Mouse (Mus musculus): ENCODE results near the gene Ppdpf. TPM values are rescaled to one million over a fixed set of nuclear protein-coding genes. Genes with fewer than 3 reads are reported as not detected.
A peak's percentile ranks its signal among the peaks of the same experiment; 100 is the strongest.

Gene Ppdpf
- polyA plus RNA-seq, 1 experiment from 2014 or later = 303 TPM

- 62% methylated on average over 6 of the region's 6 CpGs for WGBS
- Histone ChIP-seq H3K4me3 (ENCODE audit: low read length) (no peak overlapping the region), H3K4me1 (replicated peaks; ENCODE audit: control insufficient read depth, insufficient read depth, low read length) (peaks cover 10% of the 10 kb centered on the region; the same call in 1 of the 2 replicates), H3K27ac (ENCODE audit: low read length) (no peak overlapping the region), H3K4me2 (ENCODE audit: low read depth, low read length) (no peak overlapping the region), H3K27me3 (ENCODE audit: control insufficient read depth, insufficient read depth, low read depth, low read length) (peaks cover 31% of the 10 kb centered on the region), H3K9me3 (ENCODE audit: control insufficient read depth, low read length) (no peaks in the 10 kb centered on the region), H3K36me3 (ENCODE audit: control insufficient read depth, insufficient read depth, low read length) (no peaks in the 10 kb centered on the region), H3K9ac (ENCODE audit: low read length) (no peak overlapping the region)
- no peak for ATAC-seq (ENCODE audit: low read depth)
Observed at GRCm38 (mm10) chr2:181150281-181150680, 36.8 kb upstream of the Ppdpf start.

GRCm38 (mm10) chr2:181152701-181153100 is 34.3 kb upstream of the Ppdpf start:
- H3K4me1 ChIP-seq (replicated peaks; ENCODE audit: control insufficient read depth, insufficient read depth, low read length) = peaks cover 7% of the 10 kb centered on the region; the same call in 1 of the 2 replicates
- H3K36me3 ChIP-seq (ENCODE audit: control insufficient read depth, insufficient read depth, low read length) = no peaks in the 10 kb centered on the region
- H3K9ac ChIP-seq (ENCODE audit: low read length) = no peak overlapping the region
- H3K4me3 ChIP-seq (ENCODE audit: low read length) = no peak overlapping the region
- no peak for ATAC-seq (ENCODE audit: low read depth)
- peaks cover 47% of the 10 kb centered on the region for H3K27me3 ChIP-seq (ENCODE audit: control insufficient read depth, insufficient read depth, low read depth, low read length)
- H3K4me2 ChIP-seq (ENCODE audit: low read depth, low read length) = no peak overlapping the region
- no peak overlapping the region for H3K27ac ChIP-seq (ENCODE audit: low read length)
- WGBS = 90% methylated on average over 17 of the region's 17 CpGs
- no peaks in the 10 kb centered on the region for H3K9me3 ChIP-seq (ENCODE audit: control insufficient read depth, low read length)

GRCm38 (mm10) chr2:181153131-181153530 is 33.9 kb upstream of the Ppdpf start:
- Histone ChIP-seq H3K4me1 (replicated peaks; ENCODE audit: control insufficient read depth, insufficient read depth, low read length) (0 out of 2 replicates have a peak, but pooled peaks cover 3% of the 10 kb centered on the region), H3K9ac (ENCODE audit: low read length) (no peak overlapping the region), H3K27ac (ENCODE audit: low read length) (no peak overlapping the region), H3K27me3 (ENCODE audit: control insufficient read depth, insufficient read depth, low read depth, low read length) (peaks cover 47% of the 10 kb centered on the region), H3K36me3 (ENCODE audit: control insufficient read depth, insufficient read depth, low read length) (no peaks in the 10 kb centered on the region), H3K4me2 (ENCODE audit: low read depth, low read length) (no peak overlapping the region), H3K9me3 (ENCODE audit: control insufficient read depth, low read length) (no peaks in the 10 kb centered on the region), H3K4me3 (ENCODE audit: low read length) (no peak overlapping the region)
- ATAC-seq (ENCODE audit: low read depth) = no peak
- WGBS = 56% methylated on average over 1 of the region's 1 CpGs

GRCm38 (mm10) chr2:181153837-181154236 is 33.2 kb upstream of the Ppdpf start:
- no peak overlapping the region for H3K9ac ChIP-seq (ENCODE audit: low read length)
- H3K4me2 ChIP-seq (ENCODE audit: low read depth, low read length) = no peak overlapping the region
- H3K4me1 ChIP-seq (replicated peaks; ENCODE audit: control insufficient read depth, insufficient read depth, low read length) = no peaks in the 10 kb centered on the region
- H3K27ac ChIP-seq (ENCODE audit: low read length) = no peak overlapping the region
- peaks cover 43% of the 10 kb centered on the region for H3K27me3 ChIP-seq (ENCODE audit: control insufficient read depth, insufficient read depth, low read depth, low read length)
- no peaks in the 10 kb centered on the region for H3K9me3 ChIP-seq (ENCODE audit: control insufficient read depth, low read length)
- ATAC-seq (ENCODE audit: low read depth) = no peak
- 0% methylated on average over 1 of the region's 1 CpGs for WGBS
- H3K4me3 ChIP-seq (ENCODE audit: low read length) = no peak overlapping the region
- no peaks in the 10 kb centered on the region for H3K36me3 ChIP-seq (ENCODE audit: control insufficient read depth, insufficient read depth, low read length)

GRCm38 (mm10) chr2:181154361-181154760 is 32.7 kb upstream of the Ppdpf start:
- WGBS = 76% methylated on average over 3 of the region's 3 CpGs
- Histone ChIP-seq H3K36me3 (ENCODE audit: control insufficient read depth, insufficient read depth, low read length) (no peaks in the 10 kb centered on the region), H3K4me2 (ENCODE audit: low read depth, low read length) (no peak overlapping the region), H3K4me1 (replicated peaks; ENCODE audit: control insufficient read depth, insufficient read depth, low read length) (no peaks in the 10 kb centered on the region), H3K27me3 (ENCODE audit: control insufficient read depth, insufficient read depth, low read depth, low read length) (peaks cover 38% of the 10 kb centered on the region), H3K9me3 (ENCODE audit: control insufficient read depth, low read length) (no peaks in the 10 kb centered on the region), H3K4me3 (ENCODE audit: low read length) (no peak overlapping the region), H3K9ac (ENCODE audit: low read length) (no peak overlapping the region), H3K27ac (ENCODE audit: low read length) (no peak overlapping the region)
- ATAC-seq (ENCODE audit: low read depth) = no peak

GRCm38 (mm10) chr2:181154831-181155415 is 32.1 kb upstream of the Ppdpf start:
- Histone ChIP-seq H3K9ac (ENCODE audit: low read length) (no peak overlapping the region), H3K4me2 (ENCODE audit: low read depth, low read length) (no peak overlapping the region), H3K4me1 (replicated peaks; ENCODE audit: control insufficient read depth, insufficient read depth, low read length) (no peaks in the 10 kb centered on the region), H3K27ac (ENCODE audit: low read length) (no peak overlapping the region), H3K36me3 (ENCODE audit: control insufficient read depth, insufficient read depth, low read length) (no peaks in the 10 kb centered on the region), H3K4me3 (ENCODE audit: low read length) (no peak overlapping the region), H3K9me3 (ENCODE audit: control insufficient read depth, low read length) (no peaks in the 10 kb centered on the region), H3K27me3 (ENCODE audit: control insufficient read depth, insufficient read depth, low read depth, low read length) (peaks cover 32% of the 10 kb centered on the region)
- 70% methylated on average over 8 of the region's 8 CpGs for WGBS
- ATAC-seq (ENCODE audit: low read depth) = no peak

- Histone ChIP-seq H3K4me2 (ENCODE audit: low read depth, low read length) (no peak overlapping the region), H3K4me3 (ENCODE audit: low read length) (no peak overlapping the region), H3K9ac (ENCODE audit: low read length) (no peak overlapping the region), H3K36me3 (ENCODE audit: control insufficient read depth, insufficient read depth, low read length) (no peaks in the 10 kb centered on the region), H3K9me3 (ENCODE audit: control insufficient read depth, low read length) (no peaks in the 10 kb centered on the region), H3K4me1 (replicated peaks; ENCODE audit: control insufficient read depth, insufficient read depth, low read length) (no peaks in the 10 kb centered on the region), H3K27ac (ENCODE audit: low read length) (no peak overlapping the region), H3K27me3 (ENCODE audit: control insufficient read depth, insufficient read depth, low read depth, low read length) (peaks cover 29% of the 10 kb centered on the region)
- WGBS = 49% methylated on average over 4 of the region's 4 CpGs
- 0 out of 2 replicates have a peak, but pooled peaks have one; percentile 11 for ATAC-seq (ENCODE audit: low read depth)
Observed at GRCm38 (mm10) chr2:181155801-181156200, 31.2 kb upstream of the Ppdpf start.

GRCm38 (mm10) chr2:181156248-181157121 is 30.6 kb upstream of the Ppdpf start, which contains the start of gene Eef1a2:
Eef1a2 (minus strand) TSS chr2:181157014.
- ATAC-seq (ENCODE audit: low read depth) = no peak
- H3K27ac ChIP-seq (ENCODE audit: low read length) = no peak within 1 kb of the TSS
- no peak within 1 kb of the TSS for H3K4me3 ChIP-seq (ENCODE audit: low read length)
- no peaks in the 10 kb centered on the region for H3K4me1 ChIP-seq (replicated peaks; ENCODE audit: control insufficient read depth, insufficient read depth, low read length)
- H3K36me3 ChIP-seq (ENCODE audit: control insufficient read depth, insufficient read depth, low read length) = no peaks in the 10 kb centered on the region
- no peak within 1 kb of the TSS for H3K9ac ChIP-seq (ENCODE audit: low read length)
- 3% methylated on average over 55 of the region's 55 CpGs for WGBS
- no peak within 1 kb of the TSS for H3K4me2 ChIP-seq (ENCODE audit: low read depth, low read length)
- H3K9me3 ChIP-seq (ENCODE audit: control insufficient read depth, low read length) = no peaks in the 10 kb centered on the region
- peaks cover 29% of the 10 kb centered on the region for H3K27me3 ChIP-seq (ENCODE audit: control insufficient read depth, insufficient read depth, low read depth, low read length)

- Histone ChIP-seq H3K9ac (ENCODE audit: low read length) (no peak overlapping the region), H3K36me3 (ENCODE audit: control insufficient read depth, insufficient read depth, low read length) (no peaks in the 10 kb centered on the region), H3K9me3 (ENCODE audit: control insufficient read depth, low read length) (no peaks in the 10 kb centered on the region), H3K27me3 (ENCODE audit: control insufficient read depth, insufficient read depth, low read depth, low read length) (peaks cover 29% of the 10 kb centered on the region), H3K4me3 (ENCODE audit: low read length) (no peak overlapping the region), H3K4me1 (replicated peaks; ENCODE audit: control insufficient read depth, insufficient read depth, low read length) (no peaks in the 10 kb centered on the region), H3K4me2 (ENCODE audit: low read depth, low read length) (no peak overlapping the region), H3K27ac (ENCODE audit: low read length) (no peak overlapping the region)
- ATAC-seq (ENCODE audit: low read depth) = no peak
- 73% methylated on average over 4 of the region's 4 CpGs for WGBS
Observed at GRCm38 (mm10) chr2:181157180-181157579, 29.9 kb upstream of the Ppdpf start.

All from lung, embryonic 16.5 days (tissue).